Mouse (Mus musculus) embryonic facial prominence, embryonic 10.5 days (tissue): ENCODE results near the gene Gm20605. TPM values are rescaled to one million over a fixed set of nuclear protein-coding genes. Genes with fewer than 3 reads are reported as not detected.

Source experiments
- DNase-seq: peaks from one replicate; pipeline ENCODE4 v3.0.0-alpha.2; 2017; ENCODE audit warnings: low spot score
- H3K27ac ChIP-seq: fragments of 300-500 bp; sonication (generic); replicated peaks from 2 replicates; pipeline ENCODE4 v1.5.1; 2016; ENCODE audit warnings: mild to moderate bottlenecking
- H3K27me3 ChIP-seq: fragments of 300-500 bp; sonication (generic); replicated peaks from 2 replicates; pipeline ENCODE4 v1.6.1; 2016; ENCODE audit warnings: low read depth, mild to moderate bottlenecking; ENCODE audit not compliant: poor library complexity, severe bottlenecking
- H3K36me3 ChIP-seq: fragments of 300-500 bp; sonication (generic); replicated peaks from 2 replicates; pipeline ENCODE4 v1.6.1; 2016; ENCODE audit warnings: mild to moderate bottlenecking, moderate library complexity
- H3K4me1 ChIP-seq: fragments of 300-500 bp; sonication (generic); 2 replicates; pipeline ENCODE4 v1.6.1; 2016
- H3K4me3 ChIP-seq: fragments of 300-500 bp; sonication (generic); 2 replicates; pipeline ENCODE4 v1.5.1; 2016; ENCODE audit warnings: mild to moderate bottlenecking, moderate library complexity
- H3K9me3 ChIP-seq: fragments of 300-500 bp; sonication (generic); 2 replicates; pipeline ENCODE4 v1.6.1; 2016; ENCODE audit warnings: mild to moderate bottlenecking
- WGBS: fragments of 180-500 bp; shearing (Covaris S2); methylation state at CpG from one replicate; pipeline ENCODE4 v1.1.7; 2016; 5-methylcytosine and 5-hydroxymethylcytosine counted together
- polyA plus RNA-seq: library from polyadenylated mRNA; unstranded; fragments of >200 nt; fragmentation: Nextera tagmentation; extraction: Ambion mirVana; gene quantifications from 2 replicates; pipeline ENCODE4 v1.2.1, GENCODE M21; 2016

Gene Gm20605
- 14.2 and 14.6 TPM in 2 replicates for polyA plus RNA-seq

DNA sequence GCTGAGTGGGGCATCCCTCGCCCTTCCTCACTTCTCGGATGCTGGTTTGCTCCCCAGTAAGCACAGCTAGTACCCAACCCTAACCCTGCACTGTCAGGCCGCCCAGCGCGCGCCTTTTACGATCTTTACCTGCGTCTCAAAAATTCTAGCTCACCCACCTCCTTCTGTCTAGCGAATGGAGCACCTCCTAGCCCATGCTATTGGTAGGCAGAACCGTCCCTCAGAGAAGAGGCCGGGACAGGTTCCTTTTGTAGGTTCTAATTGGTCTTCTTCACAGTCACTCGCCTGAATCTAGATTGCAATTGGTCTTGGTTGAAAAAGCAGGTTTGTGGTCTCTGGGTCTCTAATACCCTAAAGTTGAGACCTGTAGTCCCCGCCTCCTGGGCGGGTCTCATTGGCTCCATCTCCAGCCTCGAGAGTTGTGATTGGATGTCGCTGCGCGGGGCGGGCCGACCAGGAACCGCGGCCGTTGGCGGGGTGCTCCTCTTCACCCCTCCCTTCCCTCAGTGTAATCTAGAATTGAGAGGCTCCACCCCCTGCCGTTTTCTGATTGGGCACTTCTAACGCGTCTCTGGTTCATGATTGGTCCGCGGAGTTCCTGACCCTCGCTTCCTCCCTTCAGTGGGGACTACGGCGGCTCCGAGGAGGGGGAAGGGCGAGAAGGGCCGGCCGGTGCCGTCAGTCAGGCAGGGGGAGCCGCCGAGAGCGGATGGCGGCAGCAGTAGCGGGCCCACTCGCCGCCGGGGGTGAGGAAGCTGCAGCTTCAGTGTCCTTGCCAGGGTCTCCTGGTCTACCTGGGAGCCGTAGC lies at the start of gene Gm20605, which contains the start of the genes Fbxo24 and Lrch4:
Gm20605 (plus strand) TSS at position 678 of the 808 bp plus-strand sequence.
Fbxo24 (minus strand) TSS at position 505 of the 808 bp plus-strand sequence.
Lrch4 (plus strand) TSS at position 624 of the 808 bp plus-strand sequence.
- Histone ChIP-seq H3K27ac (peak within 1 kb of the TSS; percentile 93), H3K27me3 (no peaks in the 10 kb centered on the region), H3K4me1 (peaks cover 60% of the 10 kb centered on the region), H3K4me3 (peak within 1 kb of the TSS; percentile 71), H3K36me3 (peaks cover 28% of the 10 kb centered on the region), H3K9me3 (no peaks in the 10 kb centered on the region)
- DNase-seq: peak; percentile 99
- whole genome bisulfite sequencing: under 1% methylated on average over 46 of the region's 46 CpGs

DNA sequence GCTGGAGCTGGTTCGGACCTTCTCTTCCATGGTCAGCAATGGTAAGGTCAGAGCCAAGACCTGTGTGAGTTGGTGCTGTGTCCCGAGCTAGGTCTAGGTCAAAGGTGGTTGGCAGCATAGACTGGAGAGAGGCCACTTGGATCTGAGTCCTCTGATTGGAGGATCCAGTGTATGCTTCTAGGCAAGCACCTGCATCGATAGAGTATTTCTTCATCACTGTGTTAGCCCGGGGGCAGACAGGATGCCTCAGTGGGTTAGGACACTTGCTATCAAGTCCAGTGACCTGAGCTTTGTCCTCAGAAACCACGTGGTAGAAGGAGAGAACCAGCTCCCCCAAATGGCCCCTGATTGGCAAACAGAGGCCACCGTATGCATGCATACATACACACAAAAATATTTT lies 48.7 kb upstream of the Gm20605 start:
- DNase-seq: no peak
- H3K27ac ChIP-seq: no peak overlapping the region
- no peaks in the 10 kb centered on the region for H3K9me3 ChIP-seq
- H3K4me1 ChIP-seq: peaks cover 23% of the 10 kb centered on the region
- no peak overlapping the region for H3K4me3 ChIP-seq
- H3K36me3 ChIP-seq: no peaks in the 10 kb centered on the region
- WGBS: 84% methylated on average over 6 of the region's 6 CpGs
- peaks cover 37% of the 10 kb centered on the region for H3K27me3 ChIP-seq

DNA sequence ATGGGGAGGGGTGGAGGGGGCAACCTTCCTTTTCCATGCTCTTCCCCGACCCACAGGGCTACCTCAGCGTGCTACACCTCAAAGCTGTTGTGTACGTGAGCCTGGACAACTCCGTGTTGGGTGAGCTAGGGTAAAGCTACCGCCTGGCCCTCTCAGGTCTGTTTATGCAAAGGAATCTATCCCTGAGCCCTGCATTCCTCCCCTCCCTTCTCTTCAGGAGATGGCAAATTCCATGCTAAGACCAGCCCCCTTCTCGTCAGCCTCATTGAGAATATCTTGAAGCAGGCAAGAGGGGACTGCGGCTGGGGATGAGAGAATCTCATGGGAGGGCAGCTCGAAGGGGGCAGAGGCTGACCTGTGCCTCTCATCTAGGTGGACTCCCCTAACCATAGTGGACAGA lies 46.3 kb upstream of the Gm20605 start:
- WGBS: 35% methylated on average over 8 of the region's 8 CpGs
- no peak for DNase-seq
- Histone ChIP-seq H3K27me3 (peaks cover 30% of the 10 kb centered on the region), H3K27ac (no peak overlapping the region), H3K36me3 (no peaks in the 10 kb centered on the region), H3K9me3 (no peaks in the 10 kb centered on the region), H3K4me3 (0 out of 2 replicates have a peak overlapping the region, but pooled peaks have one; percentile 57), H3K4me1 (peaks cover 23% of the 10 kb centered on the region)

DNA sequence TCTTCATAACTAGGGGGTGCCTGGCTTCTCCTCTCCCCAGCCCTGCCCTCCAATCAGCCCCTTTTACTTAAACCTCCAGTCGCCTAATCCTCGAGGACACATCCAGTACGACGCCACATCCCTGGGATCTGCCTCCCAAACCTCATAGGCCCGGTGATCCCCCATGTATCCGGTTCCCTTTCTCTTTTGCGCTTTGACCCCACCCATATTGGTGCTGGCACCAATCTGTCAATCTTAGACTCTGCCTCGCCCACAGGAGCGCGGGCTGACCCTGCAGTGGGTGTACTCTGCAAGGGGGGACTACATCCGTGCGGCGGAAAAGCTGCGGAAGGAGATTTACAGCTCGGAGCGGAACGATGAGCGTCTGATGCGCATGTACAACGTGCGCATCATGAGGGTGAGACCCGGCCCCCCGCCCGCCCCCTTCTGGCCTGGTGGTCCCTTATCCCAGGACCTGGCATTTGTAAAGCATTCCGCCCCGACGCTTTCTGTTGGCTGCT lies 45.3 kb upstream of the Gm20605 start:
- Histone ChIP-seq H3K27ac (peak overlapping the region; percentile 37; the same call in 1 of the 2 replicates), H3K36me3 (no peaks in the 10 kb centered on the region), H3K27me3 (peaks cover 30% of the 10 kb centered on the region), H3K9me3 (no peaks in the 10 kb centered on the region), H3K4me3 (peak overlapping the region; percentile 57), H3K4me1 (peaks cover 23% of the 10 kb centered on the region)
- WGBS: 15% methylated on average over 27 of the region's 27 CpGs
- DNase-seq: peak; percentile 75

DNA sequence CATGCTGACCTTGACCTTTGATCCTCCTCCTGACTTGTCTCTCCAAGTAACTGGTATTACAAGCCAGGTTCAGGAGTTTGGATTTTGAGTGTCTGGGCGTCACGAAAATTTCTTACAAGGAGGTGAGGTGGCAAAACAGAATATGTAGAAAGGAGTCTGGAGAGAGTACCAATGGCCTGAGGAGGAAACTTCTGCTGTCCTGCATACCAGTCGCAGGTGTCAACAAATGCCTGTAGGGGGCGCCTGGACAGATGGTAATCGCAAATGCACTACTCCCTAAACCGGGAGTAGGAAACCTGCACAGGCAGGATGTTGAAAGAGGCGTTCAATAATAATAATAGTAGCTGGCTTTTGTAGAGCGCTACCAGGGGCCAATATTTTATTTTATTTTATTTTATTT lies 44.0 kb upstream of the Gm20605 start:
- Histone ChIP-seq H3K4me3 (no peak overlapping the region), H3K27ac (no peak overlapping the region), H3K27me3 (peaks cover 30% of the 10 kb centered on the region), H3K36me3 (no peaks in the 10 kb centered on the region), H3K4me1 (peaks cover 23% of the 10 kb centered on the region), H3K9me3 (no peaks in the 10 kb centered on the region)
- 34% methylated on average over 8 of the region's 8 CpGs for WGBS
- peak; percentile 69 for DNase-seq

DNA sequence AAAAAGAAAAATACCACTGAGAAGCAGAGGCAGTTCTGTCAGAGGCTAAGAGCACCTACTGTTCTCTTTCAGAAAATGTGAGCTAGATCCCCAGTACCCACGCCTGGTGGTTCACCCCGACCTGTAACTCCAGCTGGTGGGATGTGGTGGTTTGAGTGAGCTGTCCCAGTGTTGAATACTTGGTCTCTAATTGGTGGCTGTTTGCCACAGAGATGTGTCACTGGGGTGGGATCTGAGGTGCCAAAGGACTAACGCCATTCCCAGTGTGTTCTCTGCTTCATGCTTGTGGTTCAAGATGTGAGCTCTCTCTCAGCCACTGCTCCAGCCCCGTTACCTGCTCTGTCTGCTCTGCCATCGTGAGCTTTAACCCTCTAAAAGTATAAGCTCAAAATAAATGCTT lies 38.5 kb upstream of the Gm20605 start:
- 84% methylated on average over 5 of the region's 5 CpGs for whole genome bisulfite sequencing
- Histone ChIP-seq H3K4me3 (no peak overlapping the region), H3K27ac (no peak overlapping the region), H3K4me1 (no peaks in the 10 kb centered on the region), H3K9me3 (no peaks in the 10 kb centered on the region), H3K27me3 (no peaks in the 10 kb centered on the region), H3K36me3 (no peaks in the 10 kb centered on the region)
- DNase-seq: no peak

DNA sequence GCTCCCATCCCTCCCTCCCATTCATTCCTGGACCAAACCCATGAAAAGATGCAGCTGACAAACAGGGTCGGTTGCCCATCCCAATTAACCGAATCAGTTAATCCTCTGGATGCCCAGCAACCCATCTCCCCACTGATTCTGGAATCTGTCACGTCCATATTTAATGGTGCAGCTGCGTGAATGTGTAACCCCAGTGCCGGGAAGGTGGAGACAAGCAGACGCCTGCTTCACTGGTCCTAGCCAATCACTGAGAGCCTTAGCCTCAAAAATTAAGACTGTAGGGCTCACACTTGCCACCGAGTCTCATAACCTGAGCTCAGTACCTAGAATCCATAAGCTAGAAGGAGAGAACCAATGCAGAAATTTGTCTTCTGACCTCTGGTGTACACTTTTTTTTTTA lies 33.1 kb upstream of the Gm20605 start:
- Histone ChIP-seq H3K36me3 (peaks cover 22% of the 10 kb centered on the region), H3K9me3 (no peaks in the 10 kb centered on the region), H3K4me3 (no peak overlapping the region), H3K27ac (no peak overlapping the region), H3K27me3 (no peaks in the 10 kb centered on the region), H3K4me1 (peaks cover 22% of the 10 kb centered on the region)
- 82% methylated on average over 7 of the region's 7 CpGs for whole genome bisulfite sequencing
- DNase-seq: no peak

DNA sequence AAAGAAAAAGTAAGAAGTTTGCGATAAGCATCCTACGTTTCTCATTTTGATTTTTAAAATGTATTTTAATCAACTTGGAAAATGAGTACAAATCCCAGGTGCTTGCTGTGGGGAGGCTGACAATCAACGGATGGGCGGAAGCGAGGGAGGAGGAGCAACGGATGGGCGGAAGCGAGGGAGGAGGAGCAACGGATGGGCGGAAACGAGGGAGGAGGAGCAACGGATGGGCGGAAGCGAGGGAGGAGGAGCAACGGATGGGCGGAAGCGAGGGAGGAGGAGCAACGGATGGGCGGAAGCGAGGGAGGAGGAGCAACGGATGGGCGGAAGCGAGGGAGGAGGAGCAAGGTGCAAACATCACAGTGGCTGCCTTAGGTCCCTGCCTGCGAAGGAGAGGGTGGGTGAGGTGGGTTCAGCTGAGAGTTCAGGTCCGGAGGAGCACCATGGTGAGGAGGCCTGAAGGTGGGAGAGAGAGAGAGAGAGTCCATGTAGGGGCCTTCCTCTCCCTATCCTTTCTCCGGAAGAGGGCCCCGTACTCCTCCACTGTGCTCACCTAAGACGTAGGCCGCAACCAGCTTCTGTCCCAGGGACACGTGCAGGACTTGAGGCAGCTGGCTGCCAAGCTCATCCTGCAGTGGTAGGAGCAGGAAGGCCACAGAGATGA lies 32.2 kb upstream of the Gm20605 start:
- Histone ChIP-seq H3K4me3 (peak overlapping the region; percentile 49), H3K27me3 (no peaks in the 10 kb centered on the region), H3K4me1 (peaks cover 26% of the 10 kb centered on the region), H3K36me3 (peaks cover 22% of the 10 kb centered on the region), H3K9me3 (no peaks in the 10 kb centered on the region), H3K27ac (peak overlapping the region; percentile 75)
- DNase-seq: no peak
- 28% methylated on average over 30 of the region's 30 CpGs for WGBS

DNA sequence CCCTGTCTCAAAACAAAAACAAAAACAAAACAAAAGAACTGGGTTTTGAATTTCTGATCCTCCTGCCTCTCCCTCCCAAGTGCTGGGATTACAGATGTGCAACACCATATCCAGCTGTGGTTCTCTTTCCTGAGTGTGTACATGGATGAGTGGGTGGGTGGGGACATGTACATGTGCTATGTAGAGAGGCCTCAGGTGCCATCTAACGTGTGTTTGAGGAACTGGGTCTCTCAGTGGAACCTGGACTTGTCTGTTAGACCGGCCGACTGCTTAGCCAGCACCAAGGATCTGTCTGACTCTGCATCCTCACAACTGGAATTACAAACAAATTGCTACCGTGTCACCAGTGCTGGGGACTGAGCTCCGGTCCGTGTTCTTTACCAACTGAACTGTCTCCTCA lies 31.4 kb upstream of the Gm20605 start:
- Histone ChIP-seq H3K27ac (no peak overlapping the region), H3K9me3 (no peaks in the 10 kb centered on the region), H3K27me3 (no peaks in the 10 kb centered on the region), H3K4me3 (peak overlapping the region; percentile 49; the same call in 1 of the 2 replicates), H3K4me1 (peaks cover 34% of the 10 kb centered on the region), H3K36me3 (peaks cover 22% of the 10 kb centered on the region)
- DNase-seq: no peak
- 97% methylated on average over 6 of the region's 6 CpGs for WGBS

DNA sequence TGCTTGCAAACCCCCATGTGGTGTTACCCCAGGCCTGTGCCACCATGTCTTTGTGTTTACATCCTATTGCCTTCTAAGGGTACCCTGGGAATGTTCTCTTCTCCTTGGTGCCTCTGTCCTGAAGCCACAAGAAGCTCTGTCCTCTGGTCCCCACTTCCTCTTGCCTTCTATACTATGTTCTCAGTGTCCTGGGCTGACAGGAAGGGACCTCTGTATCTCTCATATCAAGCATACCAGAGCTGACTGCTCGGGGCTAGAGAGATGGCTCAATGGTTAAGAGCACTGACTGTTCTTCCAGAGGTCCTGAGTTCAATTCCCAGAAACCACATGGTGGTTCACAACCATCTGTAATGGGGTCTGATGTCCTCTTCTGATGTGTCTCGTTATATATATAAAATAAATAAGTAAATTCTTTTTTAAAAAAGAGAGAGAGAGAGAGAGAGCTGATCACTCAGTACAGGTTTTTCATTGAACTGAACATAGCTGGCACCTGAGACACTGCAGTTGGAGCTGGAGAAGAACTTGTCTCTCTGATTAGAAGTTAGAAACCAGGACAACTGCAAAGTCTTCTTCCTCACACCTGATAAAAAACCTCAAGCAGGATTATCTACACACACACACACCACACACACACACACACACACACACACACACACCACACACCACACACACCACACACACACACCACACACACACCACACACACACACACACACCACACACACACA lies 30.7 kb upstream of the Gm20605 start:
- 88% methylated on average over 2 of the region's 2 CpGs for WGBS
- DNase-seq: no peak
- peaks cover 40% of the 10 kb centered on the region for H3K4me1 ChIP-seq
- no peaks in the 10 kb centered on the region for H3K9me3 ChIP-seq
- no peak overlapping the region for H3K4me3 ChIP-seq
- no peaks in the 10 kb centered on the region for H3K27me3 ChIP-seq
- H3K36me3 ChIP-seq: peaks cover 23% of the 10 kb centered on the region
- H3K27ac ChIP-seq: no peak overlapping the region

DNA sequence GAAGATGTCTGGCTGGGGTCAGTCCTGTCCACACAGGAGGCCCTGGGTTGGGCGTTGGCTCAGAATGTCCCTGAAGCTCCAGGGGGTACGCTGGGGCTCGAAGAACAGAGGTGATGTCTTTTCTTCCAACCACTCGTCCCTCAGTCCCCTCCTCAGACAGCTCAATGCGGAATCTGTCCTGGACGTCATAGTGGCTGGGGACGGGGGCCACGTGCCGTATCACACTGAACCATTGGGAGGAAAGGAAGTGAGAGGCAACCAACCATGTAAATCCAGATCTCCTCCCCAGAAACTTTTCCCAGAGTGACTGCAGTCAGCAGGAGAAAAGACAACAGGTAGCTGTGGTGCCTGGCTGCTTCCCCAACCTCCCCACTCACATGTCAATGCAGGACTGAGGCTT lies 29.4 kb upstream of the Gm20605 start:
- H3K9me3 ChIP-seq: no peaks in the 10 kb centered on the region

DNA sequence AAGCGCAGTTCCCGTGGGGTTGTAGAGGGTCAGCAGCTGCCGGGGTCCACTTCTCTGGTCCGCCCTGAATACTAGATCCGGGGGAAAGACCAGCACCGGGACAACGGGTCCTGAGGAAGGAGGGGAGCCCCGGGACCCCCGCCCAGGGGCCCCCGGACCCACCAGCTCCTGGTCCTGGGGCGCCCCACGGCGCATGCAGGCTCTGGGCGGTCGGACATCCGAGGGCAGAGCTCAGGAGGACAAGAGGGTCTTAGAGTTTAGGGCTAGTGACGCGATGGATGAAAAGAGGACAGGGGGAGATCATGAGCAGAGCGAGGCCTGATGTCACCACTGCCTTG lies 28.7 kb upstream of the Gm20605 start:
- Histone ChIP-seq H3K4me1 (peaks cover 42% of the 10 kb centered on the region), H3K9me3 (no peaks in the 10 kb centered on the region), H3K27ac (peak overlapping the region; percentile 98), H3K27me3 (no peaks in the 10 kb centered on the region), H3K36me3 (peaks cover 43% of the 10 kb centered on the region), H3K4me3 (peak overlapping the region; percentile 78)
- DNase-seq: no peak
- 3% methylated on average over 19 of the region's 19 CpGs for WGBS

More for the DNA sequence above, 29.4 kb upstream of the Gm20605 start:
- Histone ChIP-seq H3K27ac (peak overlapping the region; percentile 98; the same call in 1 of the 2 replicates), H3K4me1 (peaks cover 42% of the 10 kb centered on the region), H3K36me3 (peaks cover 37% of the 10 kb centered on the region), H3K4me3 (peak overlapping the region; percentile 78), H3K27me3 (no peaks in the 10 kb centered on the region)
- 62% methylated on average over 9 of the region's 9 CpGs for WGBS
- DNase-seq: no peak
